Mouse (Mus musculus): ENCODE measurements around the gene Kif26b. TPM values are rescaled to one million over a fixed set of nuclear protein-coding genes. Genes with fewer than 3 reads are reported as not detected.

Gene Kif26b
- polyA plus RNA-seq, 1 experiment from 2014 or later, result 0.44 TPM

GRCm38 (mm10) chr1:178550477-178551047 is 21.6 kb downstream of the Kif26b start:
- Histone ChIP-seq H3K9ac (replicated peaks; ENCODE audit: low read depth) (no peak overlapping the region), H3K9me3 (ENCODE audit: low read length) (no peaks in the 10 kb centered on the region), H3K27me3 (replicated peaks; ENCODE audit: insufficient read depth, low read length) (no peaks in the 10 kb centered on the region), H3K27ac (ENCODE audit: low read length) (no peak overlapping the region), H3K4me3 (ENCODE audit: low read depth, low read length) (no peak overlapping the region), H3K4me1 (ENCODE audit: insufficient read depth, low read depth, low read length) (no peaks in the 10 kb centered on the region), H3K4me2 (replicated peaks; ENCODE audit: low read depth, low read length) (no peak overlapping the region), H3K36me3 (ENCODE audit: insufficient read depth, low read length) (no peaks in the 10 kb centered on the region)
- no peak for DNase-seq (ENCODE audit: low spot score)
- no peak for ATAC-seq
- WGBS, result 80% methylated on average over 5 of the region's 5 CpGs
- no peak for TF ChIP-seq EP300 (IDR thresholded peaks at IDR 0.05)

DNA sequence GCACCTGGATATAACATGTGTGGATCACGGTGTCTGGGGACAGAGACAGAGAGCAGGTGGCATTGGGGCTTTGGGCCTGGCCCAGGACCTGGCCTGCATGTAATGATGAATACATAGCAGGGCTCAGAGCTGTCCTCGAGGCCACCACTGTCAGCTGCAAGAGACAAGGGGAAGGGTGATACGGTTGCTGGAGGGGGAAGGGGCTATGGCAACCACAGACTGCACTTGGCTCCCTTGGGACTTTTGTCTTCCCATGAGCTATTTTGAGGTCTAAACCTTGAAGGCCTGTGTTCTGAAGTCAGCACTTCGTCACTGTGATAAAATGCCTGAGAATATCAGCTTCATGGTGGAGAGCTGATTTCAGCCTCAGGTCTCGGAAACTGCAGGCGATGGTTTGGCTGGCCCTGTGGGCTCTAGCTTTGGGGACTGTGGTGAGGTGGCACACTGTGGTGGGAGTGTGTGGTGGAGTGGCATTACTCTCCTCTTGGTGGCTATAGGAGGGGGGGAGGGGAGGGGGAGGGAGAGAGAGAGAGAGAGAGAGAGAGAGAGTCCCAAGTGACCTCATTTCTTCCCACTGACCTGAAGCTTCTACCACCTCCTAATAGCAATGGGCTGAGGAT is 23.5 kb downstream of the Kif26b start:
- Histone ChIP-seq H3K4me3 (ENCODE audit: low read depth, low read length) (no peak overlapping the region), H3K27me3 (replicated peaks; ENCODE audit: insufficient read depth, low read length) (no peaks in the 10 kb centered on the region), H3K9me3 (ENCODE audit: low read length) (no peaks in the 10 kb centered on the region), H3K4me1 (ENCODE audit: insufficient read depth, low read depth, low read length) (no peaks in the 10 kb centered on the region), H3K9ac (replicated peaks; ENCODE audit: low read depth) (no peak overlapping the region), H3K36me3 (ENCODE audit: insufficient read depth, low read length) (no peaks in the 10 kb centered on the region), H3K27ac (ENCODE audit: low read length) (no peak overlapping the region), H3K4me2 (replicated peaks; ENCODE audit: low read depth, low read length) (no peak overlapping the region)
- WGBS, result 82% methylated on average over 6 of the region's 6 CpGs
- DNase-seq (ENCODE audit: low spot score) (no peak), ATAC-seq (no peak)
- no peak for TF ChIP-seq CTCF (IDR thresholded peaks at IDR 0.05)
- no peak for TF ChIP-seq EP300 (IDR thresholded peaks at IDR 0.05)

DNA sequence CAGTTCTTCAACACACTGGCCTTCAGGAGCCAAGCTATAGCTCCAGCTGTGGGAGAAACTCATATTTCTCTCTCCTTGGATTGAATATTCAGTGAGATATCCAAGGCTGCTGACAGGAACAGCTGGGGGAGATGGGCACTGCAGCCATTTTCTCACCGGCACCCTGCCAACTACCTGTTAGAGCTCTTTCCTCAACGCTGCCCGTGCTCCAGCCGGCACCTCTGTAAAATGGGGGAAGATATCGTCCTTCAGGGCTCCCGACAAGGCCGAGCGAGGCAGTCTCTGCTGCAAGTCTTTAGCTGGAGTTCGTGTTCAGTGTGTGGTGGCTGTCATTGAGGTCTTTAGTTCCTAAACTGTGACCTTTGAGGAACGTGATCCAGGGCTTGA is 24.0 kb downstream of the Kif26b start:
- no peak for ATAC-seq
- H3K27ac ChIP-seq (ENCODE audit: low read length), result no peak overlapping the region
- no peak for DNase-seq (ENCODE audit: low spot score)
- H3K4me3 ChIP-seq (ENCODE audit: low read depth, low read length), result no peak overlapping the region
- no peak overlapping the region for H3K4me2 ChIP-seq (replicated peaks; ENCODE audit: low read depth, low read length)
- TF ChIP-seq EP300 (IDR thresholded peaks at IDR 0.05) (no peak), CTCF (IDR thresholded peaks at IDR 0.05) (no peak)
- H3K4me1 ChIP-seq (ENCODE audit: insufficient read depth, low read depth, low read length), result no peaks in the 10 kb centered on the region
- H3K27me3 ChIP-seq (replicated peaks; ENCODE audit: insufficient read depth, low read length), result no peaks in the 10 kb centered on the region
- no peak overlapping the region for H3K9ac ChIP-seq (replicated peaks; ENCODE audit: low read depth)
- H3K36me3 ChIP-seq (ENCODE audit: insufficient read depth, low read length), result no peaks in the 10 kb centered on the region
- no peaks in the 10 kb centered on the region for H3K9me3 ChIP-seq (ENCODE audit: low read length)
- WGBS, result 56% methylated on average over 10 of the region's 10 CpGs

GRCm38 (mm10) chr1:178556226-178556625 is 27.3 kb downstream of the Kif26b start:
- Histone ChIP-seq H3K36me3 (ENCODE audit: insufficient read depth, low read length) (no peaks in the 10 kb centered on the region), H3K27ac (ENCODE audit: low read length) (no peak overlapping the region), H3K4me3 (ENCODE audit: low read depth, low read length) (no peak overlapping the region), H3K4me2 (replicated peaks; ENCODE audit: low read depth, low read length) (no peak overlapping the region), H3K9me3 (ENCODE audit: low read length) (no peaks in the 10 kb centered on the region), H3K9ac (replicated peaks; ENCODE audit: low read depth) (no peak overlapping the region), H3K4me1 (ENCODE audit: insufficient read depth, low read depth, low read length) (no peaks in the 10 kb centered on the region), H3K27me3 (replicated peaks; ENCODE audit: insufficient read depth, low read length) (no peaks in the 10 kb centered on the region)
- TF ChIP-seq CTCF (IDR thresholded peaks at IDR 0.05) (no peak), EP300 (IDR thresholded peaks at IDR 0.05) (no peak)
- ATAC-seq, result no peak
- no peak for DNase-seq (ENCODE audit: low spot score)
- WGBS, result 72% methylated on average over 8 of the region's 8 CpGs

GRCm38 (mm10) chr1:178560043-178560442 is 31.1 kb downstream of the Kif26b start:
- TF ChIP-seq CTCF (IDR thresholded peaks at IDR 0.05) (peak; percentile 22; the same call in 1 of the 2 replicates), EP300 (IDR thresholded peaks at IDR 0.05) (no peak)
- H3K36me3 ChIP-seq (ENCODE audit: insufficient read depth, low read length), result no peaks in the 10 kb centered on the region
- 97% methylated on average over 1 of the region's 1 CpGs for WGBS
- no peaks in the 10 kb centered on the region for H3K27me3 ChIP-seq (replicated peaks; ENCODE audit: insufficient read depth, low read length)
- no peaks in the 10 kb centered on the region for H3K4me1 ChIP-seq (ENCODE audit: insufficient read depth, low read depth, low read length)
- no peak for ATAC-seq
- no peak overlapping the region for H3K4me3 ChIP-seq (ENCODE audit: low read depth, low read length)
- H3K9me3 ChIP-seq (ENCODE audit: low read length), result no peaks in the 10 kb centered on the region
- no peak for DNase-seq (ENCODE audit: low spot score)
- no peak overlapping the region for H3K27ac ChIP-seq (ENCODE audit: low read length)
- no peak overlapping the region for H3K9ac ChIP-seq (replicated peaks; ENCODE audit: low read depth)
- no peak overlapping the region for H3K4me2 ChIP-seq (replicated peaks; ENCODE audit: low read depth, low read length)

- TF ChIP-seq EP300 (IDR thresholded peaks at IDR 0.05), result no peak
- no peak for TF ChIP-seq CTCF (IDR thresholded peaks at IDR 0.05)
- DNase-seq (ENCODE audit: low spot score), result no peak
- ATAC-seq, result no peak
- Histone ChIP-seq H3K27ac (ENCODE audit: low read length) (no peak overlapping the region), H3K27me3 (replicated peaks; ENCODE audit: insufficient read depth, low read length) (no peaks in the 10 kb centered on the region), H3K4me2 (replicated peaks; ENCODE audit: low read depth, low read length) (no peak overlapping the region), H3K9ac (replicated peaks; ENCODE audit: low read depth) (no peak overlapping the region), H3K4me1 (ENCODE audit: insufficient read depth, low read depth, low read length) (no peaks in the 10 kb centered on the region), H3K36me3 (ENCODE audit: insufficient read depth, low read length) (no peaks in the 10 kb centered on the region), H3K4me3 (ENCODE audit: low read depth, low read length) (no peak overlapping the region), H3K9me3 (ENCODE audit: low read length) (no peaks in the 10 kb centered on the region)
- 81% methylated on average over 2 of the region's 2 CpGs for WGBS
Observed at GRCm38 (mm10) chr1:178563834-178564233, 34.9 kb downstream of the Kif26b start.
